Mouse (Mus musculus) C2C12 (cell line): ENCODE results near the gene Gse1. TPM values are rescaled to one million over a fixed set of nuclear protein-coding genes. Genes with fewer than 3 reads are reported as not detected.

Source experiments
- H3K27me3 ChIP-seq: one replicate; pipeline ENCODE4 v1.6.1; 2011; ENCODE audit not compliant: control insufficient read depth, insufficient read depth, insufficient read length
- H3K36me3 ChIP-seq: one replicate; pipeline ENCODE4 v1.6.1; 2011; ENCODE audit not compliant: control insufficient read depth, insufficient read depth
- H3K4me3 ChIP-seq: one replicate; pipeline ENCODE4 v1.5.1; 2011; ENCODE audit warnings: mild to moderate bottlenecking, control low read depth; ENCODE audit not compliant: poor library complexity, insufficient read depth, severe bottlenecking
- H3K79me2 ChIP-seq: one replicate; pipeline ENCODE4 v1.6.1; 2011; ENCODE audit not compliant: control insufficient read depth, insufficient read depth
- H3K79me3 ChIP-seq: one replicate; pipeline ENCODE4 v1.6.1; 2011; ENCODE audit warnings: low read depth, control low read depth
- H3ac ChIP-seq: one replicate; pipeline ENCODE3; 2011; ENCODE audit warnings: low read depth; ENCODE audit not compliant: control insufficient read depth, insufficient read length
- CEBPB ChIP-seq: IDR thresholded peaks from one replicate; pipeline ENCODE4 v1.6.1; 2011; ENCODE audit warnings: low read depth, mild to moderate bottlenecking, control low read depth, moderate library complexity
- CTCF ChIP-seq: IDR thresholded peaks from one replicate; pipeline ENCODE4 v1.5.1; 2011; ENCODE audit not compliant: control insufficient read depth, insufficient read depth, insufficient read length
- FOSL1 ChIP-seq: IDR thresholded peaks from one replicate; pipeline ENCODE4 v1.8.0; 2011; ENCODE audit warnings: mild to moderate bottlenecking, low read length; ENCODE audit not compliant: poor library complexity, insufficient read depth, severe bottlenecking
- MAX ChIP-seq: IDR thresholded peaks from one replicate; pipeline ENCODE4 v1.6.1; 2011; ENCODE audit warnings: mild to moderate bottlenecking, control low read depth
- MYOD1 ChIP-seq: IDR thresholded peaks from one replicate; pipeline ENCODE4 v1.6.1; 2011; ENCODE audit warnings: low read depth; ENCODE audit not compliant: control insufficient read depth, insufficient read length
- MYOG ChIP-seq: IDR thresholded peaks from one replicate; pipeline ENCODE4 v1.6.1; 2011; ENCODE audit not compliant: control insufficient read depth, insufficient read length; ENCODE audit errors: extremely low read depth
- USF1 ChIP-seq: IDR thresholded peaks from one replicate; pipeline ENCODE4 v1.6.1; 2011; ENCODE audit warnings: low read depth, mild to moderate bottlenecking, control low read depth, moderate library complexity
- polyA plus RNA-seq: library from polyadenylated mRNA; unstranded; fragments of >200 nt; fragmentation: generic; extraction: Trizol; gene quantifications from one replicate; pipeline ENCODE4 v1.2.1, GENCODE M21; 2012; ENCODE audit warnings: missing spikeins

The Gse1 gene
- polyA plus RNA-seq, 1 experiment, result 15.6 TPM

DNA sequence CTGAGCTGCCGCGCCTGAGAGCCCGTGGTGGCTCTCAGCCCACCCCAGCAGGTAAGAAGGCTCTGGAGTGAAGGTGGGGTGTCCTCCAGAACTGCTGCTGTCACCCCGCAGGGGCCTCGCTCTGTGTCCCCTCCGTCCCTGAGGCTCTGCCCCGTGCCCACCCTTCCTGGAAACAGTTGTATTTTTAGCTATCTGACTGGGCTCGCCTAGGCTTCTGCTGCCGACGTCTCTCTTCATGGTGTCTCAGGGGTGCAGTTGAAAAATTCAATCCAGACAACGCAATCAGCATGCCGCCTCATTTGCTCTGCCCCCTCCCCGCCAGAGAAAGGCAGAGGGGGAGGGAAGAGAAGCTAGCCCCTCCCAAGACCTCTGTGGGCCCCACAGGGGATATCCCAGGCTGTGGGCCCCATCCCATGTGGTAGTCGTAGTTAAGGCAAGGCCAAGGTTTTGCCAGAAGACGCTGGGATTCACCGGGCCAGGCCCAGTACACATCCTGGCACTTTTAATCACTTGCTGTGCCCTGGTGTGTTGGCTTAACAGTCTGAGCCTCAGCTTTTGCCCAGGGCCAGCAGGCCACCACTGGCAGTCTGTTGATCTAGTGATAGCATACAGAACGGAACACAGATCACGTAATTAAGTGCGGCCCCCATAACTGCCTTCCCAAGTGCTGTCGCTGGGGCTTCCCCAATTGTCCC lies 328.1 kb downstream of the Gse1 start:
- Histone ChIP-seq H3ac (no peak overlapping the region), H3K27me3 (no peaks in the 10 kb centered on the region), H3K36me3 (peaks cover 6% of the 10 kb centered on the region), H3K79me3 (peaks cover 2% of the 10 kb centered on the region), H3K4me3 (no peak overlapping the region), H3K79me2 (peaks cover 40% of the 10 kb centered on the region)
- TF ChIP-seq USF1 (no peak), MYOG (no peak), CTCF (no peak), MYOD1 (no peak), CEBPB (no peak), MAX (no peak), FOSL1 (no peak)

DNA sequence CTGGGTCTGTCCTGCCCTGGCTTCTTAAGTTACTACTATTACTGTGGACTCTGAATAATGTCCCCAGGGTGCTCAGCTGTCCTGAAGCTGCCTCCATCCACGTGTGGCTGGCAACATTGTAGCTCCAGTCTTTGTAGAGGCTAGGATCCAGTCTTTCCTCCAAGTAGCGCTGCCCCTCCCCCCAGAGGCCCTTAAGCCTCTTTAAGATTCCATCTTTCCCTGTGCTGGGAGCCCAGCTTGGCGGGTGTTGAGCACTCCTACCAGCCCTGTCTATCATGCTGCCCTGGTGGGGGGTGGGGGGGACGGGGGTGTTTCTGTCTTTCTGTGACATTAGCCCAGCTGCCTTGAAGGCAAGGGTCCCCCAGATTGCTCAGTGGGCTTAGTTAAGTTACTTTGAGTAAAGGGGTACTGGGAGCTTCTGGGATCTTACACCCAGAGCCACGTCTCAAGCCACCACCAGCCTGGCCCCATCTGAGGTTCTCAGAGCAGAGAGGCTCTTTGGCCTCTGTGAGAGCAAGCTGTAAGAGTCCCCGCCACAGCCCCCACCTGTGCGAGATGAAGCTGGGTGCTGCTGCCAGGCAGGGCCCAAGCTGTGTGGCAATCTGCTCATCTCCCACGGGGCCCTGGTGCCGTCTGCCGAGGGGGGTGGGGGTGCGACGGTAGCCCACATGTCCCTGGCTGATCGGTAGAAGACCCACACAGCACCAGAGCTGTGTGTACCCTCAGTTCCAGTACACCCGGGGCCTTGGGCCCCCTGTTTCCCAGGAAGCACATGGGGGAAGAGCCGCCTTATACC lies 329.1 kb downstream of the Gse1 start:
- Histone ChIP-seq H3K79me2 (peaks cover 38% of the 10 kb centered on the region), H3K79me3 (peaks cover 2% of the 10 kb centered on the region), H3K4me3 (no peak overlapping the region), H3K36me3 (peaks cover 6% of the 10 kb centered on the region), H3K27me3 (no peaks in the 10 kb centered on the region), H3ac (no peak overlapping the region)
- TF ChIP-seq MYOD1, result no peak
- TF ChIP-seq CTCF, result no peak
- no peak for TF ChIP-seq FOSL1
- TF ChIP-seq CEBPB, result no peak
- no peak for TF ChIP-seq USF1
- no peak for TF ChIP-seq MAX
- TF ChIP-seq MYOG, result no peak

GRCm38 (mm10) chr8:120558162-120558561 lies 329.9 kb downstream of the Gse1 start:
- H3ac ChIP-seq, result no peak overlapping the region
- peaks cover 31% of the 10 kb centered on the region for H3K79me2 ChIP-seq
- peaks cover 6% of the 10 kb centered on the region for H3K36me3 ChIP-seq
- H3K27me3 ChIP-seq, result no peaks in the 10 kb centered on the region
- H3K79me3 ChIP-seq, result no peaks in the 10 kb centered on the region
- TF ChIP-seq USF1 (no peak), FOSL1 (no peak), MYOG (no peak), MYOD1 (no peak), CTCF (no peak), CEBPB (no peak), MAX (no peak)
- no peak overlapping the region for H3K4me3 ChIP-seq

DNA sequence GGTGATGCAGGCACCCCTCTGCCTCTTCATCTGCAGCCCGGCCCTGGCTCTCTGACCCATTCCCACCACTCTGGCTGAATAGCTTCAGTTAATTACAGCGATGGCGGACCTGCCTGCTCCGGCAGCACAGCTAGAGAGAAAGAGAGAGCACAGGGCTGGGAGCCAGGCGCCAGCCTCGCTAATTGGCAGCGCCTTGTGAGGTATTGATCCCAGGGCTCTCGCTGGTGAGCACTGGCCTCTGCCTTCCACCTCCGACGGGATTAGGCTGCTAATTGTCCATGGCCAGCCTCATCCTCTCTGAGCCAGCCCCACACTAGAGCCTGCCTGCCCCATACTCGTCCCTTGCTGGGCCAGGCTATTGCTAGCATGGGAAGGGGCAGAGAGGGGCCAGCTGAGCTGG lies 331.4 kb downstream of the Gse1 start:
- TF ChIP-seq CTCF, result no peak
- no peak for TF ChIP-seq FOSL1
- no peak for TF ChIP-seq CEBPB
- no peak overlapping the region for H3K4me3 ChIP-seq
- H3K36me3 ChIP-seq, result peaks cover 3% of the 10 kb centered on the region
- H3ac ChIP-seq, result no peak overlapping the region
- H3K27me3 ChIP-seq, result no peaks in the 10 kb centered on the region
- H3K79me3 ChIP-seq, result no peaks in the 10 kb centered on the region
- H3K79me2 ChIP-seq, result peaks cover 31% of the 10 kb centered on the region

DNA sequence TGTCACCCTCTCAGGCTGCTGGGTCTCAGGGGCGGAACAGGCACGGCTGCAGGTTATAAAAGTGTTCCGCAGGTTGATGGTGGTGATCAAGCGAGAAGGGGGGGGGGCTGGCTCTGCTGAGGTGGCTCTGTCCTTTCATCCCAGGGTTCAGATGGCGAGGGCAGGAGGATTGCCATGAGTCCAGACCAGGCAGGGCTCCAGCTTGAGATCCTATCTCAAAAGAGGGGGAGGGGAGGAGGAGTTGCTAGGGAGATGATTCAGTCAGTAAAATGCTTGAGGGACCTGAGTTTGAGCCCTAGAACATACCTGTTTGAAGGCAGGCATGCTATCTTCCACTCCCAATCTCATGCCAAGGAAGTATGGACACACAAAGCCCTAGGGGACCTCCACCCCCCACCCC lies 332.3 kb downstream of the Gse1 start:
- Histone ChIP-seq H3K27me3 (no peaks in the 10 kb centered on the region), H3ac (no peak overlapping the region), H3K4me3 (no peak overlapping the region), H3K36me3 (no peaks in the 10 kb centered on the region), H3K79me2 (peaks cover 31% of the 10 kb centered on the region), H3K79me3 (no peaks in the 10 kb centered on the region)
- TF ChIP-seq MAX (no peak), MYOG (no peak), MYOD1 (no peak), FOSL1 (no peak), CTCF (no peak), USF1 (no peak)
